Mouse (Mus musculus) lung, adult 2 months (tissue): Measurements from ENCODE around the gene Ube2e1. TPM values are rescaled to one million over a fixed set of nuclear protein-coding genes. Genes with fewer than 3 reads are reported as not detected.
A peak's percentile ranks its signal among the peaks of the same experiment; 100 is the strongest.
"Not testable (repeated sequence)": the region's sequence is repeated elsewhere in the genome, so short reads cannot be mapped to it uniquely, and the experiment has no call there.

Source experiments
- DNase-seq: peaks from one replicate; pipeline ENCODE4 v3.0.0; 2022
- H3K4me1 ChIP-seq: fragments of 200-500 bp; 2 replicates; pipeline ENCODE4 v1.6.1; 2011; ENCODE audit warnings: low read length; ENCODE audit not compliant: control insufficient read depth, insufficient read depth
- H3K4me3 ChIP-seq: fragments of 200-500 bp; replicated peaks from 2 replicates; pipeline ENCODE3; 2011; ENCODE audit warnings: low read depth, mild to moderate bottlenecking, control low read depth, low read length; ENCODE audit errors: extremely low read depth
- CTCF ChIP-seq: fragments of 200-500 bp; IDR thresholded peaks from 2 replicates; pipeline ENCODE4 v1.5.1; 2011; ENCODE audit warnings: mild to moderate bottlenecking, low read length, control low read depth; ENCODE audit not compliant: insufficient read depth
- POLR2A ChIP-seq: fragments of 200-500 bp; IDR thresholded peaks from 2 replicates; pipeline ENCODE4 v1.6.1; 2011; ENCODE audit warnings: low read depth, mild to moderate bottlenecking, control low read depth, low read length, borderline replicate concordance; ENCODE audit errors: extremely low read depth
- WGBS: fragments of 180-500 bp; shearing (Covaris S2); methylation state at CpG from one replicate; pipeline ENCODE4 v1.1.7; 2018; 5-methylcytosine and 5-hydroxymethylcytosine counted together
- polyA plus RNA-seq: library from polyadenylated mRNA; depleted of rRNA; stranded (reverse); fragments of >200 nt; gene quantifications from 2 replicates; pipeline ENCODE4 v1.2.3, GENCODE M21; 2012; rRNA removed

The Ube2e1 gene
- polyA plus RNA-seq, 1 experiment: 31.9 TPM

DNA sequence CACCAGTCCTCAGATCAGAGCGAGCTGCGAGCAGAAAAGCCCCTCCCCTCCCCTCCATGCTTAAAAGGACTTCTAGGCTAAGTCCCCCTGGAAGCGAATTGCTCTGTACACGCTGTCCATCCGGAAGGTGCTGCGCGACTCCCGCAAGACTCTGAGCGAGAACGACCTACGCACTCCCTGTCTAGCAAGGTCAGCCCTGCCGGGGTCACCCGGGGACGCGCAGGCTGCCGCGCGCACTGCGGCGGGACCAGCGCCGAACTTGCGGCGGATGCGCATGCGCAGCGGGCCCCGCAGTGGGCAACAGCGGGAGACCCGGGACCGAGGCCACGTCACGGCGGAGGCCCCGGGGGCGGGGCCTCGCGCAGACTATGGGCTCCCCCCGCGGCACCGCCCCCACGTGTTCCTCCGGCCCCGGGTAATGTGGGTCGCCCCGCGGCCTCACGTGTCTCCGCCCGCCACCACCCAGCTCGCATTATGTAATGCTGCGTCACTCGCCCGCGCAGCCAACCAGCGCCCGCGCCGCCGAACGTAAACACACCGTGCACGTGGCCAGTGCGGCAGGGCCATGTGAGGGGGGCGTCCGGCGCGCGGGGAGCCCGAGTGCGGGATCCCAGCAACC is 93.4 kb downstream of the Ube2e1 start:
- peak overlapping the region; percentile 94 for H3K4me3 ChIP-seq
- DNase-seq: peak; percentile 98
- under 1% methylated on average over 71 of the region's 71 CpGs for WGBS
- peaks cover 8% of the 10 kb centered on the region for H3K4me1 ChIP-seq
- no peak for TF ChIP-seq CTCF
- TF ChIP-seq POLR2A: peak; percentile 46; the same call in 1 of the 2 replicates

DNA sequence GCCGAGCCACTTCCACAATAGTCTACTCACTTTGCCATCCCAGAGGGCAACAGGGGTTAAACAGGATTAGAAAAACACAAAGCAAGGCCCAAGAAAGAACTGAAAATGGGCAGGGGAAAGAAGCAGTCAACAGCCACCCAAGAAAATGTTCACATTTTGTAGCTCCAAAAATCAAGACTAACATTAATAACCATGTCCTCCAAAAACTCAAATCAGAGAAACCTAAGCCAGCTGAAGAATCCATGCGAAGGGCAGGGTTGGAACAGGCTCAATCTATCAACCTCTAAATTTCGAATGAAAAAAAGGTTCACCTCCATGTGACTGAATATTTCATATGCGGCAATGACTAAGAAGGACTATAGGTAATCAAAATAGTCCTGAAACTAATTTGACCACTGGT is 94.3 kb downstream of the Ube2e1 start:
- no peak overlapping the region for H3K4me3 ChIP-seq
- DNase-seq: no peak
- WGBS: 57% methylated on average over 4 of the region's 4 CpGs
- TF ChIP-seq POLR2A: no peak
- no peak for TF ChIP-seq CTCF
- peaks cover 8% of the 10 kb centered on the region for H3K4me1 ChIP-seq

DNA sequence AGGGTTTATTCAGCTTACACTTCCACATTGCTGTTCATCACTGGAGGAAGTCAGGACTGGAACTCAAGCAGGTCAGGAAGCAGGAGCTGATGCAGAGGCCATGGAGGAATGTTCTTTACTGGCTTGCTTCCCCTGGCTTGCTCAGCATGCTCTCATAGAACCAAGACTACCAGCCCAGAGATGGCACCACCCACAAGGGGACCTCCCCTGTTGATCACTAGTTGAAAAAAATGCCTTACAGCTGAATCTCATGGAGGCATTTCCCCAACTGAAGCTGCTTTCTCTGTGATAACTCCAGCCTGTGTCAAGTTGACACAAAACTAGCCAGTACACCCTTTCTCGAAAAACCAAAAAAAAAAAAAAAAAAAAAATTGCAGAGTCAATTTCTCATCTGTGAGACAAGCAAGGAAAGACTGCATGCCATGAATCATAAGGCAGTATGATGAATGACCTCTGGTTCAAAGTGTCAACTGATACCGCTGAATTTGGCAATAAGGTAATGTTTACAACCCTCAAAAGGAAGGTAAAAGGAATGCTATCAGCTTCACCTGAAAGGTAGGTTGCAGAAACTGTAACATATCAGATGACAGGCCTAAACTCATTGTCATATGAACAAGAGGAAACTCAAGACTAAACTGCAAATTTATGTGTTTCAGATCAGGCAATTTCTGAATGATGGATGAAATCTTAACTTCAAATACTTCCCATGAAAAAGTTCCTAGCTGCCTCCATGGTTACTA is 95.0 kb downstream of the Ube2e1 start:
- DNase-seq, H3K4me3 ChIP-seq, H3K4me1 ChIP-seq: not testable (repeated sequence)
- WGBS: 59% methylated on average over 2 of the region's 2 CpGs

DNA sequence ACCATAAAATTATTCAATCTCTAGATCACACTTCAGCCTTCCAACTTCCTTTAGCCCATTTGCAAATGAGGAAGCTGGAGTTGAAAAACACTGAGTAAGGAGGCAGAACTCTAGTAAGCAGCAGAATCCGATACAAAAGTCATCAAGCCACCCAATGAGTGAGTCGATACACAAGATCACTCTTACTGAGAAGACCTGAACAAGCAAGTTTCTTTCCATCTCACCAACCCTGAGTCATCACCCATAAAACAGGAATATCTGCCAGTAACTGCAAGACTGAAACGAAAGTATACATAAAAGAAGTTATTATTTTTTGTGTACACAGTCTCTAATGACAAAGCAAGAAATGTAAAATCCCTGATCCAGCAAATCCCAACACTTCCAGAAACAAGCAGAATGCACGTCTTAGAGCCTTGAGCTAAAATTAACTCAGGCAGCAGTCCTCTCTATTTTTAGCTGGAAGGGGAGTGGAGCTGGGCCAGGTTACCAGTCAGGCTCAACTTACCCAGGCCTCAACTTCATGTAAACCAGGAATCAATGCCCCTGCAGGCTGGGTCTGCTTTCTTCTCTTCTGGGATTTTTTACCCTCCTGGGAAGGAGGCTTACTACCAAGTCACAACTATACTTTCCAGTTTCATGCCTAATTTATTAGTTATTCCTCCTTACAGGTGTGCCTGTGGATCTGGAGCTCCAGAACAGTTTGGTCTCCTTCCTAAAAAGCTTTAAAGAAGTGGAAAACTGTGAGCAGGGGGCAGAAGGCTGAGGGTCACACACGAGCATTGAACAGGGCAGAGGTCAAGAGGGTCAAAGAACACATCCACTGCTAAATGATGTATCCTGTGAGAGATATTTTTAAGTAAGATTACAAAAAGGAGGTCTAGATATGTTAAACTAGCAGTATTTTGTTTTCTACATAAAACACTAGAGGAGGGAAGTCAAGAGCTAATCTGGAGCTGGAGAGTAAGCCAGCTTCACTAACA is 97.4 kb downstream of the Ube2e1 start:
- 28% methylated on average over 5 of the region's 5 CpGs for WGBS
- Histone ChIP-seq H3K4me1 (peaks cover 8% of the 10 kb centered on the region), H3K4me3 (no peak overlapping the region)
- no peak for DNase-seq
- TF ChIP-seq POLR2A (no peak), CTCF (no peak)

DNA sequence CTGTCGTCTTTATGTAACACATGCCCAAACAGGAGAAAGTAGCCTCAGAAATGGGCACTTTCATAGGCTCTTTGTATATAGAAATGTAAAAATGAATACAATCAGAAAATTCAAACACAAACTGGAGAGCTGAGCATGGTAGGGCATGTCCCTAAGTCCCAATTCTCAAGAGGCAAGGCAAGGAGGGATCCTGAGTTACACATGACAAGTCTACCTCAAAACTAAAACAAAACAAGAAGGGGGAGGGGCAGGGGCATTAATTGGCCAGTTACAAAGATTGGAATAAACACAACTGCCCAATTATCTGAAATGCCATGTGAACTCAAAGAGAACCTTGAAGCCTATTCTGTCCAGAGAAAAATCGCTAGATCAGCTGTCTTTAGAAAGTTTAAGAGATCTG is 98.6 kb downstream of the Ube2e1 start:
- no peak overlapping the region for H3K4me3 ChIP-seq
- DNase-seq: no peak
- 77% methylated on average over 2 of the region's 2 CpGs for whole genome bisulfite sequencing
- TF ChIP-seq CTCF: no peak
- TF ChIP-seq POLR2A: no peak
- H3K4me1 ChIP-seq: peaks cover 8% of the 10 kb centered on the region

Other genes with a start within 250 kb of the Ube2e1 start
- gene Nr1d2, start 92.7 kb downstream of the Ube2e1 start, polyA plus RNA-seq: 20.4 and 44.0 TPM in 2 replicates
- 3.0 and 5.0 TPM in 2 replicates for gene Nkiras1, start 60.7 kb downstream of the Ube2e1 start, polyA plus RNA-seq
- gene Rpl15, start 60.5 kb downstream of the Ube2e1 start, polyA plus RNA-seq: 105 and 148 TPM in 2 replicates